Mouse (Mus musculus): ENCODE results near the gene Dedd2.

GRCm38 (mm10) chr7:25235526-25235925, 15.1 kb upstream of the Dedd2 start:
- TF ChIP-seq POLR2A (IDR thresholded peaks at IDR 0.05; ENCODE audit: borderline replicate concordance, insufficient read depth, low read length), result no peak
- no peak for TF ChIP-seq CTCF (IDR thresholded peaks at IDR 0.05; ENCODE audit: borderline replicate concordance, insufficient read depth, low read depth, low read length)

Measured in cerebellum, adult 2 months (tissue).